Mouse (Mus musculus) CH12.LX (cell line): ENCODE measurements at regions not wholly inside any gene's neighbourhood (a gene's known extent, or its start where the extent isn't known, plus 50 kb on each side); places are given as distances from the start of the nearest gene placed in this dataset.

Source experiments
- DNase-seq: peaks from one replicate; pipeline ENCODE4 v3.0.0-alpha.2; 2013; ENCODE audit errors: extremely low read depth
- H3K27ac ChIP-seq: 2 replicates; pipeline ENCODE4 v1.5.1; 2012; ENCODE audit warnings: low read depth, mild to moderate bottlenecking, control low read depth, moderate library complexity; ENCODE audit not compliant: insufficient read depth
- H3K27me3 ChIP-seq: replicated peaks from 2 replicates; pipeline ENCODE3; 2012; ENCODE audit warnings: inconsistent platforms
- H3K36me3 ChIP-seq, 2 experiments: replicated peaks in 1 of 2; 2 replicates each; pipeline versions ENCODE3 to v1.6.1; 2012; ENCODE audit warnings: inconsistent platforms in 1 of 2, low read length in 1 of 2, mild to moderate bottlenecking in 1 of 2, mixed read lengths in 1 of 2, moderate library complexity in 1 of 2; ENCODE audit not compliant: control insufficient read depth in 1 of 2, insufficient read depth in 1 of 2
- H3K4me1 ChIP-seq, 2 experiments: 2 replicates each; pipeline ENCODE4 v1.6.1; 2012; ENCODE audit warnings: inconsistent platforms in 1 of 2, moderate library complexity in 1 of 2; ENCODE audit not compliant: insufficient read depth in 2 of 2, control insufficient read depth in 1 of 2
- H3K4me2 ChIP-seq: 2 replicates; pipeline ENCODE4 v1.6.1; 2012; ENCODE audit warnings: low read depth, mild to moderate bottlenecking, control low read depth; ENCODE audit not compliant: poor library complexity, insufficient read depth, severe bottlenecking
- H3K4me3 ChIP-seq, 3 experiments: fragments of 150-350 bp in 1 of 3; sonication (generic) in 1 of 3; replicated peaks in 1 of 3; 2 replicates each; pipeline versions ENCODE3 to v1.5.1; 2011 to 2012; ENCODE audit warnings: low read depth in 2 of 3, low read length in 2 of 3, mild to moderate bottlenecking in 2 of 3, moderate library complexity in 2 of 3, control low read depth in 1 of 3, improper control_type of control experiment in 1 of 3, inconsistent platforms in 1 of 3, mixed read lengths in 1 of 3; ENCODE audit not compliant: poor library complexity in 1 of 3
- H3K79me2 ChIP-seq: replicated peaks from 2 replicates; pipeline ENCODE4 v1.6.1; 2012; ENCODE audit warnings: mild to moderate bottlenecking, moderate library complexity; ENCODE audit not compliant: control insufficient read depth, poor library complexity, insufficient read depth, severe bottlenecking; ENCODE audit errors: extremely low read depth
- H3K9ac ChIP-seq: 2 replicates; pipeline ENCODE4 v1.6.1; 2012; ENCODE audit warnings: low read depth, mild to moderate bottlenecking, control low read depth, moderate library complexity; ENCODE audit not compliant: insufficient read depth
- H3K9me3 ChIP-seq: replicated peaks from 2 replicates; pipeline ENCODE3; 2012; ENCODE audit warnings: low read length, inconsistent platforms, mixed read lengths
- BHLHE40 ChIP-seq: IDR thresholded peaks from 2 replicates; pipeline ENCODE4 v1.6.1; 2011; ENCODE audit warnings: mild to moderate bottlenecking, low read depth, low read length, improper control_type of control experiment
- CHD1 ChIP-seq: IDR thresholded peaks from 2 replicates; pipeline ENCODE4 v1.6.1; 2012; ENCODE audit warnings: low read depth, low read length, improper control_type of control experiment, inconsistent platforms
- E2F4 ChIP-seq: IDR thresholded peaks from 2 replicates; pipeline ENCODE4 v1.6.1; 2011; ENCODE audit warnings: low read depth, low read length, improper control_type of control experiment; ENCODE audit not compliant: insufficient replicate concordance
- ELF1 ChIP-seq: IDR thresholded peaks from 2 replicates; pipeline ENCODE4 v1.6.1; 2014; ENCODE audit warnings: low read depth, mild to moderate bottlenecking, inconsistent platforms, low read length, improper control_type of control experiment
- EP300 ChIP-seq: IDR thresholded peaks from 2 replicates; pipeline ENCODE4 v1.6.1; 2011; ENCODE audit warnings: low read length, improper control_type of control experiment
- ETS1 ChIP-seq: conservative IDR thresholded peaks from 2 replicates; pipeline ENCODE4 v1.6.1; 2012; ENCODE audit warnings: low read depth, mild to moderate bottlenecking, inconsistent platforms, low read length, improper control_type of control experiment, moderate library complexity
- GABPA ChIP-seq: IDR thresholded peaks from 2 replicates; pipeline ENCODE4 v1.6.1; 2012; ENCODE audit warnings: low read depth, low read length, improper control_type of control experiment, inconsistent platforms; ENCODE audit not compliant: insufficient replicate concordance
- HCFC1 ChIP-seq: IDR thresholded peaks from 2 replicates; pipeline ENCODE4 v1.6.1; 2012; ENCODE audit warnings: low read depth, mild to moderate bottlenecking, inconsistent platforms, low read length, improper control_type of control experiment
- IRF4 ChIP-seq: IDR thresholded peaks from 2 replicates; pipeline ENCODE4 v1.6.1; 2014; ENCODE audit warnings: low read depth, mild to moderate bottlenecking, inconsistent platforms, low read length, improper control_type of control experiment
- JUN ChIP-seq: IDR thresholded peaks from 2 replicates; pipeline ENCODE4 v1.6.1; 2011; ENCODE audit warnings: low read depth, mild to moderate bottlenecking, low read length, improper control_type of control experiment, moderate library complexity; ENCODE audit not compliant: insufficient read depth
- MAX ChIP-seq: IDR thresholded peaks from 2 replicates; pipeline ENCODE4 v1.6.1; 2011; ENCODE audit warnings: low read length, improper control_type of control experiment
- MAZ ChIP-seq: IDR thresholded peaks from 2 replicates; pipeline ENCODE4 v1.6.1; 2012; ENCODE audit warnings: low read depth, mild to moderate bottlenecking, inconsistent platforms, low read length, improper control_type of control experiment, moderate library complexity
- MEF2A ChIP-seq: IDR thresholded peaks from 2 replicates; pipeline ENCODE4 v1.6.1; 2014; ENCODE audit warnings: low read depth, mild to moderate bottlenecking, inconsistent platforms, low read length, improper control_type of control experiment, borderline replicate concordance
- MXI1 ChIP-seq: IDR thresholded peaks from 2 replicates; pipeline ENCODE4 v1.6.1; 2011; ENCODE audit warnings: mild to moderate bottlenecking, low read depth, low read length, improper control_type of control experiment
- MYC ChIP-seq: IDR thresholded peaks from 2 replicates; pipeline ENCODE4 v1.6.1; 2011; ENCODE audit warnings: low read depth, mild to moderate bottlenecking, improper control_type of control experiment, low read length
- NELFE ChIP-seq: IDR thresholded peaks from 2 replicates; pipeline ENCODE4 v1.6.1; 2011; ENCODE audit warnings: low read depth, low read length, improper control_type of control experiment
- NRF1 ChIP-seq: IDR thresholded peaks from 2 replicates; pipeline ENCODE4 v1.6.1; 2014; ENCODE audit warnings: low read depth, mild to moderate bottlenecking, inconsistent platforms, low read length, improper control_type of control experiment, moderate library complexity
- POLR2A ChIP-seq: IDR thresholded peaks from 2 replicates; pipeline ENCODE4 v1.6.1; 2011; ENCODE audit warnings: low read depth, mild to moderate bottlenecking, improper control_type of control experiment, low read length
- RAD21 ChIP-seq: IDR thresholded peaks from 2 replicates; pipeline ENCODE4 v1.6.1; 2011; ENCODE audit warnings: low read depth, mild to moderate bottlenecking, low read length, improper control_type of control experiment, moderate library complexity
- SMC3 ChIP-seq: IDR thresholded peaks from 2 replicates; pipeline ENCODE4 v1.6.1; 2011; ENCODE audit warnings: low read depth, low read length, improper control_type of control experiment
- TBP ChIP-seq: conservative IDR thresholded peaks from 2 replicates; pipeline ENCODE4 v1.6.1; 2011; ENCODE audit warnings: low read depth, low read length, improper control_type of control experiment
- TCF12 ChIP-seq: IDR thresholded peaks from 2 replicates; pipeline ENCODE4 v1.6.1; 2014; ENCODE audit warnings: low read depth, mild to moderate bottlenecking, inconsistent platforms, low read length, improper control_type of control experiment
- UBTF ChIP-seq: IDR thresholded peaks from 2 replicates; pipeline ENCODE4 v1.6.1; 2012; ENCODE audit warnings: low read depth, mild to moderate bottlenecking, inconsistent platforms, low read length, improper control_type of control experiment, moderate library complexity
- USF1 ChIP-seq: IDR thresholded peaks from 2 replicates; pipeline ENCODE4 v1.6.1; 2014; ENCODE audit warnings: low read depth, mild to moderate bottlenecking, inconsistent platforms, low read length, improper control_type of control experiment
- USF2 ChIP-seq: conservative IDR thresholded peaks from 2 replicates; pipeline ENCODE4 v1.6.1; 2011; ENCODE audit warnings: low read depth, low read length, improper control_type of control experiment
- ZKSCAN1 ChIP-seq: IDR thresholded peaks from 2 replicates; pipeline ENCODE4 v1.6.1; 2012; ENCODE audit warnings: low read depth, inconsistent platforms, low read length, improper control_type of control experiment, borderline replicate concordance
- ZMIZ1 ChIP-seq: IDR thresholded peaks from 2 replicates; pipeline ENCODE4 v1.6.1; 2012; ENCODE audit warnings: low read depth, mild to moderate bottlenecking, inconsistent platforms, low read length, improper control_type of control experiment
- dilution Hi-C: fragments of 300-500 bp; cut with MboI; formaldehyde crosslinking; loops from 2 replicates; pipeline ENCODE4 v1.14.3; 2020; ENCODE audit warnings: low sequenced_read_pairs; ENCODE audit not compliant: extremely low pct_unique_long_range_greater_than_20kb, extremely low pct_ligation_motif_present
- in situ Hi-C: fragments of 300-500 bp; cut with MboI; formaldehyde crosslinking; loops from 3 replicates; pipeline ENCODE4 v1.14.3; 2019; ENCODE audit warnings: low sequenced_read_pairs, low pct_ligation_motif_present, low pct_unique_long_range_greater_than_20kb, mixed read lengths

- TF ChIP-seq MEF2A (no peak), ZMIZ1 (no peak), TBP (no peak), RAD21 (no peak), TCF12 (no peak), SMC3 (no peak), IRF4 (no peak), EP300 (no peak), ELF1 (no peak), CHD1 (no peak), MXI1 (no peak), ETS1 (no peak), ZKSCAN1 (no peak), POLR2A (no peak), NELFE (no peak), NRF1 (no peak), MAZ (no peak), UBTF (no peak)
- no peak overlapping the region for H3K4me3 ChIP-seq
- no peak overlapping the region for H3K27ac ChIP-seq
- no peak overlapping the region for H3K4me2 ChIP-seq
- H3K4me1 ChIP-seq: no peaks in the 10 kb centered on the region
- dilution Hi-C loops: no loop called here
- in situ Hi-C loops: no loop called here
- no peak overlapping the region for H3K9ac ChIP-seq
- peaks cover 82% of the 10 kb centered on the region for H3K9me3 ChIP-seq
- no peaks in the 10 kb centered on the region for H3K27me3 ChIP-seq
- DNase-seq: no peak
- no peaks in the 10 kb centered on the region for H3K36me3 ChIP-seq
- no peaks in the 10 kb centered on the region for H3K79me2 ChIP-seq
Measured at GRCm38 (mm10) chr12:106872966-106873730, 615.3 kb upstream of the 3110018I06Rik start.

- Histone ChIP-seq H3K79me2 (no peaks in the 10 kb centered on the region), H3K4me1 (no peaks in the 10 kb centered on the region), H3K4me2 (no peak overlapping the region)
- TF ChIP-seq POLR2A (no peak), GABPA (no peak), MYC (no peak), CHD1 (no peak), HCFC1 (no peak), UBTF (no peak), BHLHE40 (no peak), IRF4 (no peak), ZMIZ1 (no peak), USF2 (no peak), E2F4 (no peak), MEF2A (no peak), JUN (no peak), MAZ (no peak), MAX (no peak), EP300 (no peak), USF1 (no peak)
- TF ChIP-seq, all 38 proteins: peak for 0
- in situ Hi-C loops: no loop called here
- H3K9me3 ChIP-seq: peaks cover 72% of the 10 kb centered on the region
- H3K36me3 ChIP-seq: no peaks in the 10 kb centered on the region
- H3K4me3 ChIP-seq: no peak overlapping the region
- dilution Hi-C loops: no loop called here
- H3K27me3 ChIP-seq: no peaks in the 10 kb centered on the region
- no peak overlapping the region for H3K27ac ChIP-seq
- DNase-seq: no peak
- H3K9ac ChIP-seq: no peak overlapping the region
Measured at GRCm38 (mm10) chr12:106890319-106890718, 598.1 kb upstream of the 3110018I06Rik start.
